Mouse (Mus musculus): ENCODE data around the gene Magi1. TPM values are rescaled to one million over a fixed set of nuclear protein-coding genes. Genes with fewer than 3 reads are reported as not detected.

Gene Magi1
- polyA plus RNA-seq, 1 experiment from 2014 or later: 10.1 TPM

DNA sequence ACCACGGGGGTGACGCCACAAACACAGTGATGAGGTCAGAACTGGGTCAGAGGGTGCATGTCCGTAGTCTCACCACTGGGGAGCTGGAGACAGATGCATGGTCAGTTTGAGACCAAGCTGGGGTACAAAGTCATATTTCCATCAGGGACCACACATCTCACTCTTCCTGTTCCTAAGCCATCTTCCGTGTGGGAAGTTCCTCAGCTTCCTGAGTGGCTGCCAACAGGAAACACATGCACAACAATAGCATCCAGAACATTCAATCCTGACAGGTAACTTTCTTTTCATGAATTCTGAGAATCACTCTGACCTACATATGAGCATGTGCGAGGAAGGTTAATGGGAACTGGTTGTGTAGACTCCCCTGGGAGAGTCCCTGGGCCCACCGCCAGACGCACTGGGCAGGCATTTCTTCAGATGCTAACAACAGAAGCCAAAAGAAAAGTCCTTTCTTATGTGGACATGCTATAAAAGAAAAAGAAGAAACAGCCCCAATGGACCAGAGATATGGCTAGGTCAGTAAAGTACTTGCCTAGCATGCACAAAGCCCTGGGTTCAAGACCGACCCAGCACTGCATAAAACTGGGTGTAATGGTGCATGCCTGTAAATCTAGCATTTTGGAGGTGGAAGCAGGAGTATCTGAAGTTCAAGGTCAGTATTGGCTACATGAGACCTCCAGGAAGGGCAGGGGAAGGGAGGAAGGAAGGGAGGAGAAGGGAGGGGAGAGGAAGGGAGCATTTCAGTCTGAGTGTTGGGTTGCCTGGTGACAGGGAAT is 138.1 kb downstream of the Magi1 start:
- no peak overlapping the region for H3K27ac ChIP-seq
- 85% methylated on average over 8 of the region's 8 CpGs for WGBS
- no peak overlapping the region for H3K4me3 ChIP-seq (replicated peaks)
- no peak for ATAC-seq
- peaks cover 18% of the 10 kb centered on the region for H3K4me1 ChIP-seq (replicated peaks)
- no peaks in the 10 kb centered on the region for H3K9me3 ChIP-seq
- H3K27me3 ChIP-seq (replicated peaks): no peaks in the 10 kb centered on the region
- H3K4me2 ChIP-seq (replicated peaks): no peak overlapping the region
- H3K9ac ChIP-seq: no peak overlapping the region
- no peaks in the 10 kb centered on the region for H3K36me3 ChIP-seq

GRCm38 (mm10) chr6:94142493-94142892 is 141.2 kb downstream of the Magi1 start:
- WGBS: 80% methylated on average over 2 of the region's 2 CpGs
- no peak overlapping the region for H3K27ac ChIP-seq

DNA sequence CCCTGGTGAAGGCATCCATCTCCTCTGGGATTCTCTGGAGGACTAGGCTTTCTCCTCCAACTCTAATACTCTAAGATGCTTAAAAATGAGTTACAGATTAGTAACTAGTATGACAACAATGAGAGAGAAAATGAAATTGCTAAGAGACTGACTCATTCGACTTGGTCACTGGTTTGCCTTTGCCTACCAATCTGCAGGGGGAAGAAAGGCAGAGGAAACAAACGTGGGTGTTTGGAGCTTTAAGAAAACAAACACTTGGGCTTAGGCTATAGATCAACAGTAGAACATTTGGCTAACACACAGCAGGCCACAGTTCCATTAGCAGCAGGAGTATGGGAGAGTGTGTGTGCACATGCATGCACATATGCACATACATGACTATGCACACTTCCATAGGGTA is 142.2 kb downstream of the Magi1 start:
- Histone ChIP-seq H3K4me3 (replicated peaks) (no peak overlapping the region), H3K27ac (no peak overlapping the region), H3K4me1 (replicated peaks) (peaks cover 4% of the 10 kb centered on the region; the same call in 1 of the 2 replicates), H3K4me2 (replicated peaks) (no peak overlapping the region), H3K27me3 (replicated peaks) (no peaks in the 10 kb centered on the region), H3K36me3 (no peaks in the 10 kb centered on the region), H3K9me3 (no peaks in the 10 kb centered on the region), H3K9ac (no peak overlapping the region)
- ATAC-seq: no peak
- WGBS: 42% methylated on average over 2 of the region's 2 CpGs

More at GRCm38 (mm10) chr6:94142493-94142892, 141.2 kb downstream of the Magi1 start:
- Histone ChIP-seq H3K4me1 (replicated peaks) (peaks cover 7% of the 10 kb centered on the region; the same call in 1 of the 2 replicates), H3K4me2 (replicated peaks) (no peak overlapping the region), H3K36me3 (no peaks in the 10 kb centered on the region), H3K9ac (no peak overlapping the region), H3K9me3 (no peaks in the 10 kb centered on the region), H3K27me3 (replicated peaks) (no peaks in the 10 kb centered on the region), H3K4me3 (replicated peaks) (no peak overlapping the region)
- ATAC-seq: no peak

DNA sequence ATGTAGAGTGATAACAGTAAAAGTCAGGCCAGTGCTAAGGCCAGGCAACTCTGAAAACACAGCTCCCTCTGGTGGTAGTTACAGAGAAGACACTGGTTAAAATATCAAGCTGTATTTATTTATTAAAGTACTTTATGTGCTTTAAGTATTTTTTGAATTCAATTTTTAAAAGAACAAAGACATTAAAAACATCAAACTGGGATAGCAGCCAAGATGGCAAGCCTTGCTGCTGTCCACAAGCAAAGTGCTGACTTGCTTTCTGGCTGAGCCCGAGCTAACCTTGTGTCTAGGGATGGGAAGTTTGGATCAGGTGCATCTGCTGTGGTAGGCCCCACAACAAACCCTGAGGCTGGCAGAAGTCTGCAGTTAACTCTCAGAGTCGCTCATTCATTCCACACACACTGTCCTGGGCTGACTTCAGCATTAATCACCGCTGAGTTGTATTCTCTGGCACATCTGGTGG is 143.7 kb downstream of the Magi1 start:
- H3K27me3 ChIP-seq (replicated peaks): no peaks in the 10 kb centered on the region
- H3K4me1 ChIP-seq (replicated peaks): no peaks in the 10 kb centered on the region
- H3K9ac ChIP-seq: no peak overlapping the region
- ATAC-seq: no peak
- no peaks in the 10 kb centered on the region for H3K9me3 ChIP-seq
- no peak overlapping the region for H3K4me2 ChIP-seq (replicated peaks)
- no peak overlapping the region for H3K27ac ChIP-seq
- H3K4me3 ChIP-seq (replicated peaks): no peak overlapping the region
- WGBS: 76% methylated on average over 3 of the region's 3 CpGs
- no peaks in the 10 kb centered on the region for H3K36me3 ChIP-seq

GRCm38 (mm10) chr6:94136693-94137092 is 147.0 kb downstream of the Magi1 start:
- WGBS: 79% methylated on average over 3 of the region's 3 CpGs
- no peaks in the 10 kb centered on the region for H3K9me3 ChIP-seq
- no peak overlapping the region for H3K27ac ChIP-seq
- H3K9ac ChIP-seq: no peak overlapping the region
- H3K4me2 ChIP-seq (replicated peaks): no peak overlapping the region
- H3K36me3 ChIP-seq: no peaks in the 10 kb centered on the region
- no peaks in the 10 kb centered on the region for H3K27me3 ChIP-seq (replicated peaks)
- no peaks in the 10 kb centered on the region for H3K4me1 ChIP-seq (replicated peaks)
- ATAC-seq: no peak
- H3K4me3 ChIP-seq (replicated peaks): no peak overlapping the region

DNA sequence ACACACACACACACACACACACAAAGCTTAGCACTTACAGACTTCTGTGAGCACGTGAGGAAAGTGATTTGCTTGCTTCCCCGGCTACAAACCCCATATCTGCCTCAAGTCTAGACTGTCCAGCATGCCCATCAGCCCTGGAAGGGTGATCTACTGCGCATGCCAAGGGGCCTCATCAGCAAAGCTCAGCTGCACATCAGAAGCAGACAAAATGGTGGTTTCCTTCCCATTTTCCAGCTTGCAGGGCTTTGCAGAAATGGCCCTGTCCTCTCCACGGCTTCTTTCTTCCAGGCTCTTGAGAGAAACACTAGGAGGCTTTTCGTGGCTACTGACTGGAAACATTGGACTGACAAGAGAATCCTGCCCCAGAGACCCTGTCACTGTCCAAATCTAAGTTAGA is 149.6 kb downstream of the Magi1 start:
- Histone ChIP-seq H3K27me3 (replicated peaks) (no peaks in the 10 kb centered on the region), H3K4me1 (replicated peaks) (0 out of 2 replicates have a peak, but pooled peaks cover 3% of the 10 kb centered on the region), H3K4me2 (replicated peaks) (no peak overlapping the region), H3K27ac (no peak overlapping the region), H3K36me3 (no peaks in the 10 kb centered on the region), H3K9ac (no peak overlapping the region), H3K9me3 (no peaks in the 10 kb centered on the region), H3K4me3 (replicated peaks) (no peak overlapping the region)
- no peak for ATAC-seq
- WGBS: 87% methylated on average over 5 of the region's 5 CpGs

DNA sequence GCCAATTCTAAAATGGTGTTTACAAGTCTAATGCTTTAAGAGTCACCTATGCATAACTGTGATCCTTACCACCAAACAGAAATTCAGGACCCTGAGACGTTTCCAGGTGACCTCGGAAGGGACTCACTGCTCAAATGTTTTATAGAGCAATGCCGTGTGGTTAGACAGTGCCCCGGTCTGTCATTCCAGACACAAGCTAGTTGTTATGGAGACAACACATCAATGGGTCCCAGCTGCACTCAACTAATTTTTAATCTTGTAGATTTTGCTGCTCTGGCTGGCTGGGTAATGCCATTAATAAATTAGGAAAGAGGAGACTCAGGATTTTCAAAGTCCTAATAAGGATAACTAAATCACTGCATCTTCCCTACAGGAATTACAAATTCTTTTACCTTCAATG is 151.7 kb downstream of the Magi1 start:
- no peak overlapping the region for H3K9ac ChIP-seq
- no peak overlapping the region for H3K27ac ChIP-seq
- no peak overlapping the region for H3K4me2 ChIP-seq (replicated peaks)
- no peaks in the 10 kb centered on the region for H3K9me3 ChIP-seq
- H3K4me1 ChIP-seq (replicated peaks): 0 out of 2 replicates have a peak, but pooled peaks cover 7% of the 10 kb centered on the region
- 58% methylated on average over 4 of the region's 4 CpGs for WGBS
- no peak for ATAC-seq
- no peaks in the 10 kb centered on the region for H3K36me3 ChIP-seq
- H3K4me3 ChIP-seq (replicated peaks): no peak overlapping the region
- no peaks in the 10 kb centered on the region for H3K27me3 ChIP-seq (replicated peaks)

GRCm38 (mm10) chr6:94130389-94130788 is 153.3 kb downstream of the Magi1 start:
- H3K9me3 ChIP-seq: no peaks in the 10 kb centered on the region
- H3K27me3 ChIP-seq (replicated peaks): no peaks in the 10 kb centered on the region
- 0 out of 2 replicates have a peak, but pooled peaks cover 11% of the 10 kb centered on the region for H3K4me1 ChIP-seq (replicated peaks)
- no peaks in the 10 kb centered on the region for H3K36me3 ChIP-seq
- no peak overlapping the region for H3K4me2 ChIP-seq (replicated peaks)
- no peak overlapping the region for H3K27ac ChIP-seq
- H3K4me3 ChIP-seq (replicated peaks): no peak overlapping the region
- no peak overlapping the region for H3K9ac ChIP-seq
- ATAC-seq: peak; percentile 76
- WGBS: 34% methylated on average over 5 of the region's 5 CpGs

DNA sequence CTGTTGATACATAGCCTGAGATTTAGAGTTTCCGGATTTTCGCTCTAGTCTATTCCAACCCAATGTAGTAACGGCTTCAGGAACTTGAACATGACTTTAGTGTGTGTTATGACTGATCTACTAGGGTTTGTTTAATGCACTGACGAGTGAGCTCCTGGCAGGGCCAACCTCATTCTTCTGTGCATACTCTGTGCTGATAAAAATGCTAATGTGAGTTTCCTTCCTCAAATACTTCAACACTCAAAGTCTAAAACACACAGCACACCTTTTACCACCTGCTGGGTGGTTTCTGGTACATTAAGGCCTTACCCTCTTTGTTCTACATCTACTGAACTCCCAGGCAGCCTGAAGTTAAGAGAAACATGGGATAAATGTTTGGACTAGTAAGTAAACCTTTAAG is 157.0 kb downstream of the Magi1 start:
- Histone ChIP-seq H3K27ac (no peak overlapping the region), H3K27me3 (replicated peaks) (no peaks in the 10 kb centered on the region), H3K4me2 (replicated peaks) (no peak overlapping the region), H3K9ac (no peak overlapping the region), H3K4me3 (replicated peaks) (no peak overlapping the region), H3K4me1 (replicated peaks) (peaks cover 14% of the 10 kb centered on the region; the same call in 1 of the 2 replicates), H3K9me3 (no peaks in the 10 kb centered on the region), H3K36me3 (no peaks in the 10 kb centered on the region)
- no peak for ATAC-seq
- WGBS: 57% methylated on average over 4 of the region's 4 CpGs

GRCm38 (mm10) chr6:94125144-94125543 is 158.6 kb downstream of the Magi1 start:
- no peak for ATAC-seq
- H3K4me3 ChIP-seq (replicated peaks): no peak overlapping the region
- no peaks in the 10 kb centered on the region for H3K27me3 ChIP-seq (replicated peaks)
- no peak overlapping the region for H3K9ac ChIP-seq
- H3K4me1 ChIP-seq (replicated peaks): peaks cover 11% of the 10 kb centered on the region
- H3K9me3 ChIP-seq: no peaks in the 10 kb centered on the region
- H3K4me2 ChIP-seq (replicated peaks): no peak overlapping the region
- WGBS: 33% methylated on average over 6 of the region's 6 CpGs
- H3K27ac ChIP-seq: no peak overlapping the region
- no peaks in the 10 kb centered on the region for H3K36me3 ChIP-seq

DNA sequence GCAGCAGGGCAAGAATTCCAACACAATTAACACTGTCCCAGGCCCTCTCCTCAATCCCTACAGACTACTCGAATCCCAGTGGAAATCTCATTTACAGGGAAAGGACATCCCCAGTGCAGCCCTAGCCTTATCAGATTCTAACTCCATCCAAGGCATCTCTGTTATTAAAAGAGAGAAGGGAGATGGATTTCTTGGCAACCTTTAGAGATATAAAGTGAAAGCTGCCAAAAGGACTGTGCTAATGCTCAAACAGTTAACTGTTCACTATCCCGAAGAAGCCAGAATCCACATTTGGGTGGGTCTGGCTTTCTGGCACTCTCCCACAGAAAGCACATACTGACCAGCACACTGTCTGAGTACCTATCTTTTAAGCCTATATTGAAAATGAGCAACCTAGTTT is 159.4 kb downstream of the Magi1 start:
- Histone ChIP-seq H3K9me3 (no peaks in the 10 kb centered on the region), H3K4me3 (replicated peaks) (no peak overlapping the region), H3K27ac (no peak overlapping the region), H3K9ac (no peak overlapping the region), H3K4me2 (replicated peaks) (no peak overlapping the region), H3K4me1 (replicated peaks) (peaks cover 11% of the 10 kb centered on the region), H3K36me3 (no peaks in the 10 kb centered on the region), H3K27me3 (replicated peaks) (no peaks in the 10 kb centered on the region)
- no peak for ATAC-seq
- WGBS: 48% methylated on average over 2 of the region's 2 CpGs

DNA sequence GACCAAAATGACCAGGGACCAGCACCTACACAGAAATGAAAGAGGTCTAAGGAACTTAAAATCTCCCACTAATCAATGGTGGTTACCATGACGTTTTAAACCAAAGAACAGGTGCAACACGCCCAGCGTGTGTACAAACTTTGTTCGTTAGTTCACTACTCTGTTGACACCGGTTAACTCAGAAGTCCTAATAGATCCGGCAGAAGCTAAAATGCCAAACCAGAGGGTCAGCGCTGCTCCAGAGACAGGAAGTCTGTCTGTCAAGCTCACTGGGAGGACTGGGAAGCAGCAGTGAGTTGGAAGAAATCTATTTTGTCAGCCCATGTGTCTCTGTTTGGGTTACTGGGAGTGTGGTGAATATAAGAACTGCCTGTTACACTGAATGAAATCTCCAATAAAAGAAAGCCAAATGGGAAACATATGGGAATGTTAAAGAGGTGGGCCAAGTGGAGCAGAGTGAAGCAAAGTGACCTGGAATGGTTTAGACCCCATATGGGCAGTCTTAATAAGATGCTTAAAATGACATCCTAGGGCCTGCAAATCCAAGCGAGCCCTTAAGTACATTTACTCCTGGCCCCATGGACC is 161.1 kb downstream of the Magi1 start:
- H3K9me3 ChIP-seq: no peaks in the 10 kb centered on the region
- no peak overlapping the region for H3K27ac ChIP-seq
- ATAC-seq: no peak
- H3K27me3 ChIP-seq (replicated peaks): no peaks in the 10 kb centered on the region
- no peak overlapping the region for H3K4me3 ChIP-seq (replicated peaks)
- H3K36me3 ChIP-seq: no peaks in the 10 kb centered on the region
- peaks cover 7% of the 10 kb centered on the region for H3K4me1 ChIP-seq (replicated peaks)
- H3K4me2 ChIP-seq (replicated peaks): no peak overlapping the region
- no peak overlapping the region for H3K9ac ChIP-seq
- WGBS: 70% methylated on average over 8 of the region's 8 CpGs

- 43% methylated on average over 5 of the region's 5 CpGs for WGBS
- Histone ChIP-seq H3K4me2 (replicated peaks) (no peak overlapping the region), H3K9ac (no peak overlapping the region), H3K36me3 (no peaks in the 10 kb centered on the region), H3K9me3 (no peaks in the 10 kb centered on the region), H3K27ac (no peak overlapping the region), H3K4me1 (replicated peaks) (peaks cover 6% of the 10 kb centered on the region), H3K27me3 (replicated peaks) (no peaks in the 10 kb centered on the region), H3K4me3 (replicated peaks) (no peak overlapping the region)
- no peak for ATAC-seq
Measured at GRCm38 (mm10) chr6:94121488-94121887, 162.2 kb downstream of the Magi1 start.

Data from intestine, embryonic 15.5 days (tissue).